Mouse (Mus musculus) intestine, embryonic 14.5 days (tissue): ENCODE data around the gene Asah2. TPM values are rescaled to one million over a fixed set of nuclear protein-coding genes. Genes with fewer than 3 reads are reported as not detected.
A peak's percentile ranks its signal among the peaks of the same experiment; 100 is the strongest.

Experiments used
- ATAC-seq: fragments of 200-750 bp; cut with Nextera tagmentation; replicated peaks from 2 replicates; pipeline ENCODE4 v1.8.0; 2017; ENCODE audit warnings: low read depth, moderate number of reproducible peaks, moderate TSS enrichment, moderate library complexity; ENCODE audit not compliant: low FRiP score, low TSS enrichment
- DNase-seq: peaks from one replicate; pipeline ENCODE4 v3.0.0-alpha.2; 2018; ENCODE audit warnings: low spot score
- H3K27ac ChIP-seq: fragments of 300-500 bp; sonication (generic); 2 replicates; pipeline ENCODE4 v1.5.1; 2014; ENCODE audit warnings: low read depth, mild to moderate bottlenecking, control low read depth
- H3K27me3 ChIP-seq: fragments of 300-500 bp; sonication (generic); replicated peaks from 2 replicates; pipeline ENCODE4 v1.6.1; 2014; ENCODE audit warnings: low read length, control low read depth; ENCODE audit not compliant: control insufficient read depth, insufficient read depth
- H3K36me3 ChIP-seq: fragments of 300-500 bp; sonication (generic); 2 replicates; pipeline ENCODE4 v1.6.1; 2014; ENCODE audit warnings: low read length, control low read depth; ENCODE audit not compliant: control insufficient read depth, insufficient read depth
- H3K4me1 ChIP-seq: fragments of 300-500 bp; sonication (generic); replicated peaks from 2 replicates; pipeline ENCODE4 v1.6.1; 2014; ENCODE audit warnings: low read length, control low read depth, mixed read lengths; ENCODE audit not compliant: control insufficient read depth, insufficient read depth
- H3K4me2 ChIP-seq: fragments of 300-500 bp; sonication (generic); 2 replicates; pipeline ENCODE4 v1.6.1; 2014; ENCODE audit warnings: low read length
- H3K4me3 ChIP-seq: fragments of 300-500 bp; sonication (generic); 2 replicates; pipeline ENCODE4 v1.5.1; 2014; ENCODE audit warnings: low read depth, low read length, control low read depth, mixed read lengths
- H3K9ac ChIP-seq: fragments of 300-500 bp; sonication (generic); 2 replicates; pipeline ENCODE4 v1.6.1; 2014; ENCODE audit warnings: mild to moderate bottlenecking, low read length
- H3K9me3 ChIP-seq: fragments of 300-500 bp; sonication (generic); 2 replicates; pipeline ENCODE4 v1.6.1; 2016; ENCODE audit warnings: low read length, control low read depth; ENCODE audit not compliant: control insufficient read depth
- WGBS: fragments of 180-500 bp; shearing (Covaris S2); extraction: QIAGEN DNeasy Blood & Tissue Kit; methylation state at CpG from one replicate; pipeline ENCODE4 v1.1.7; 2014; 5-methylcytosine and 5-hydroxymethylcytosine counted together
- polyA plus RNA-seq: library from polyadenylated mRNA; unstranded; fragments of >200 nt; fragmentation: Nextera tagmentation; extraction: Ambion mirVana; gene quantifications from 2 replicates; pipeline ENCODE4 v1.2.1, GENCODE M21; 2014

Gene Asah2
- 1.9 and 2.0 TPM in 2 replicates for polyA plus RNA-seq

- Histone ChIP-seq H3K9me3 (no peaks in the 10 kb centered on the region), H3K27me3 (no peaks in the 10 kb centered on the region), H3K4me1 (no peaks in the 10 kb centered on the region), H3K27ac (peak within 1 kb of the TSS; percentile 92), H3K9ac (peak within 1 kb of the TSS; percentile 83), H3K4me2 (peak within 1 kb of the TSS; percentile 55), H3K4me3 (peak within 1 kb of the TSS; percentile 59), H3K36me3 (no peaks in the 10 kb centered on the region)
- WGBS = 1% methylated on average over 22 of the region's 28 CpGs
- peak; percentile 94 for ATAC-seq
- DNase-seq = peak; percentile 91
Observed at GRCm38 (mm10) chr19:32107771-32108306, at the start of gene Asah2. Gene Asah2, minus strand, starts transcription at chr19:32108211.

- Histone ChIP-seq H3K9ac (no peak overlapping the region), H3K4me3 (no peak overlapping the region), H3K27ac (no peak overlapping the region), H3K4me1 (no peaks in the 10 kb centered on the region), H3K9me3 (no peaks in the 10 kb centered on the region), H3K27me3 (no peaks in the 10 kb centered on the region), H3K4me2 (no peak overlapping the region), H3K36me3 (peaks cover 13% of the 10 kb centered on the region)
- no peak for DNase-seq
- no peak for ATAC-seq
- 75% methylated on average over 6 of the region's 6 CpGs for WGBS
Observed at GRCm38 (mm10) chr19:32157045-32157444, 49.0 kb upstream of the Asah2 start.

GRCm38 (mm10) chr19:32152529-32152928 is 44.5 kb upstream of the Asah2 start:
- no peaks in the 10 kb centered on the region for H3K9me3 ChIP-seq
- ATAC-seq = no peak
- 71% methylated on average over 6 of the region's 6 CpGs for WGBS
- DNase-seq = no peak
- no peak overlapping the region for H3K27ac ChIP-seq
- no peaks in the 10 kb centered on the region for H3K36me3 ChIP-seq
- H3K4me1 ChIP-seq = no peaks in the 10 kb centered on the region
- no peak overlapping the region for H3K4me2 ChIP-seq
- H3K27me3 ChIP-seq = no peaks in the 10 kb centered on the region
- H3K9ac ChIP-seq = no peak overlapping the region
- H3K4me3 ChIP-seq = no peak overlapping the region

- no peaks in the 10 kb centered on the region for H3K4me1 ChIP-seq
- no peak overlapping the region for H3K9ac ChIP-seq
- no peaks in the 10 kb centered on the region for H3K9me3 ChIP-seq
- H3K4me2 ChIP-seq = no peak overlapping the region
- no peak overlapping the region for H3K4me3 ChIP-seq
- no peak overlapping the region for H3K27ac ChIP-seq
- no peaks in the 10 kb centered on the region for H3K27me3 ChIP-seq
- no peak for DNase-seq
- WGBS = 69% methylated on average over 5 of the region's 5 CpGs
- ATAC-seq = no peak
- no peaks in the 10 kb centered on the region for H3K36me3 ChIP-seq
Observed at GRCm38 (mm10) chr19:32148710-32149109, 40.7 kb upstream of the Asah2 start.

GRCm38 (mm10) chr19:32142383-32142782 is 34.4 kb upstream of the Asah2 start:
- ATAC-seq (no peak), DNase-seq (no peak)
- WGBS = 88% methylated on average over 6 of the region's 6 CpGs
- Histone ChIP-seq H3K36me3 (no peaks in the 10 kb centered on the region), H3K9me3 (no peaks in the 10 kb centered on the region), H3K27me3 (no peaks in the 10 kb centered on the region), H3K27ac (no peak overlapping the region), H3K4me2 (no peak overlapping the region), H3K4me1 (no peaks in the 10 kb centered on the region), H3K9ac (no peak overlapping the region), H3K4me3 (no peak overlapping the region)

GRCm38 (mm10) chr19:32138361-32139088 is 30.5 kb upstream of the Asah2 start:
- H3K4me1 ChIP-seq = no peaks in the 10 kb centered on the region; the same call in 1 of the 2 replicates
- no peak for ATAC-seq
- no peaks in the 10 kb centered on the region for H3K36me3 ChIP-seq
- H3K9me3 ChIP-seq = no peaks in the 10 kb centered on the region
- no peaks in the 10 kb centered on the region for H3K27me3 ChIP-seq
- H3K9ac ChIP-seq = no peak overlapping the region
- no peak overlapping the region for H3K27ac ChIP-seq
- no peak for DNase-seq
- WGBS = 75% methylated on average over 14 of the region's 14 CpGs
- H3K4me3 ChIP-seq = no peak overlapping the region
- no peak overlapping the region for H3K4me2 ChIP-seq

GRCm38 (mm10) chr19:32137904-32138303 is 29.9 kb upstream of the Asah2 start:
- no peak for DNase-seq
- no peak overlapping the region for H3K27ac ChIP-seq
- H3K4me3 ChIP-seq = no peak overlapping the region
- H3K4me2 ChIP-seq = no peak overlapping the region
- no peaks in the 10 kb centered on the region for H3K27me3 ChIP-seq
- H3K4me1 ChIP-seq = no peaks in the 10 kb centered on the region; the same call in 1 of the 2 replicates
- H3K9ac ChIP-seq = no peak overlapping the region
- WGBS = 92% methylated on average over 5 of the region's 5 CpGs
- no peaks in the 10 kb centered on the region for H3K36me3 ChIP-seq
- no peak for ATAC-seq
- H3K9me3 ChIP-seq = no peaks in the 10 kb centered on the region

- H3K36me3 ChIP-seq = no peaks in the 10 kb centered on the region
- no peak overlapping the region for H3K9ac ChIP-seq
- WGBS = 44% methylated on average over 4 of the region's 4 CpGs
- no peaks in the 10 kb centered on the region; the same call in 1 of the 2 replicates for H3K4me1 ChIP-seq
- no peak overlapping the region for H3K4me3 ChIP-seq
- no peak overlapping the region for H3K4me2 ChIP-seq
- ATAC-seq = peak; percentile 58; the same call in 1 of the 2 replicates
- no peak overlapping the region for H3K27ac ChIP-seq
- no peaks in the 10 kb centered on the region for H3K9me3 ChIP-seq
- DNase-seq = peak; percentile 58
- H3K27me3 ChIP-seq = no peaks in the 10 kb centered on the region
Observed at GRCm38 (mm10) chr19:32136888-32137625, 29.0 kb upstream of the Asah2 start.
